Mouse (Mus musculus): ENCODE results near the gene Vmn1r125. TPM values are rescaled to one million over a fixed set of nuclear protein-coding genes. Genes with fewer than 3 reads are reported as not detected.

Vmn1r125 gene
- total RNA-seq (2023), result not detected

GRCm38 (mm10) chr7:21271879-21272278 is at the start of gene Vmn1r125:
Vmn1r125 (plus strand) TSS chr7:21272179.

DNA sequence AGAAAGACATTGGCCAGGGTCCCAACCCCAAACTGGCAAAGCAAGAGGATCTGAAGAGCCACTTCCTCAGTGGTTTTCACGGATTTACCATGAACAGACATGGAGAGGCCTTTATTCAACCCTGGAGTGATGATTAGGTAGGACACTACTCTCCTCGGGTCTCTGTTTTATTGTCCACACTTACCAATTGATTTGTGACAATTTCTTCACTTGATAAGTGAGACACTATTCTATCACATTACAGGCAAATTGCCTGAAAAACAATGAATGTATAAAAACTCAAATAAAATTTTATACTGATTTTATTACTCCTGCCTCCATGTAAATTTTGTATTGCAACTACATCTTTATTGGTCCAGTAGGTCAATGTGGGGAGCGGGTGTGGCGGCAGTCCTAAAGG is 11.5 kb upstream of the Vmn1r125 start, which contains the start of gene Vmn1r124:
Gene Vmn1r124, minus strand, starts transcription at position 101 of the 400 bp plus-strand sequence.

DNA sequence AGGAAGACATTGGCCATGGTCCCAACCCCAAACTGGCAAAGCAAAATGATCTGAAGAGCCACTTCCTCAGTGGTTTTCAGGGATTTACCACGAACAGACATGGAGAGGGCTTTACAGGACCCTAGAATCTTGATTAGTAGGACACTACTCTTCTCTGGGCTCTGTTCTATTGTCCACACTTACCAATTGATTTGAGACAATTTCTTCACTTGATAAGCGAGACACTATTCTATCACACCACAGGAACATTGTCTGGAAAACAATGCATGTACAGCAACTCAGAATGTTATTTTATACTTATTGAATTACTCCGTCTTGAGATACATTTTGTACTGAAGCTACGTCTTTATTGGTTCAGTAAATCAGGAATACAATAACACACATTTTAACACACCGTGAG is 29.4 kb downstream of the Vmn1r125 start, which contains the start of gene Vmn1r126:
Gene Vmn1r126, minus strand, starts transcription at position 101 of the 400 bp plus-strand sequence.

DNA sequence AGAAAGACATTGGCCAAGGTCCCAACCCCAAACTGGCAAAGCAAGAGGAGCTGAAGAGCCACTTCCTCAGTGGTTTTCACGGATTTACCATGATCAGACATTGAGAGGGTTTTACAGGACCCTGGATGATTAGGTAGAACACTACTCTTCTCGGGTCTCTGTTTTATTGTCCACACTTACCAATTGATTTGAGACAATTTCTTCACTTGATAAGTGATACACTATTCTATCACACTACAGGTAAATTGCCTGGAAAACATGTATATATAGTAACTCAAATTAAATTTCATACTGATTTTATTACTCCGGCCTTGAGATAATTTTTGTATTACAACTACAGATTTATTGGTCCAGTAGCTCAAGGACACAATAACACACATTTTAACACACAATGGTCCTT is 47.8 kb downstream of the Vmn1r125 start, which contains the start of gene Vmn1r127:
Gene Vmn1r127, minus strand, starts transcription at position 101 of the 400 bp plus-strand sequence.

Other genes starting within 250 kb of the Vmn1r125 start
- gene Vmn1r120, start 218.4 kb upstream of the Vmn1r125 start, total RNA-seq (2023), result not detected
- gene Vmn1r121, start 173.7 kb upstream of the Vmn1r125 start, total RNA-seq (2023), result not detected
- not detected for gene Vmn1r122, start 138.1 kb upstream of the Vmn1r125 start, total RNA-seq (2023)
- not detected for gene Vmn1r123, start 110.0 kb upstream of the Vmn1r125 start, total RNA-seq (2023)
- not detected for gene Gm5157, start 81.8 kb upstream of the Vmn1r125 start, total RNA-seq (2023)
- gene Vmn1r124, start 11.6 kb upstream of the Vmn1r125 start, total RNA-seq (2023), result not detected
- not detected for gene Vmn1r126, start 29.3 kb downstream of the Vmn1r125 start, total RNA-seq (2023)
- not detected for gene Vmn1r127, start 47.7 kb downstream of the Vmn1r125 start, total RNA-seq (2023)
- not detected for gene Vmn1r128, start 77.2 kb downstream of the Vmn1r125 start, total RNA-seq (2023)
- not detected for gene Vmn1r129, start 89.1 kb downstream of the Vmn1r125 start, total RNA-seq (2023)
- gene Gm6882, start 160.6 kb downstream of the Vmn1r125 start, total RNA-seq (2023), result not detected
- gene Vmn1r130, start 239.6 kb downstream of the Vmn1r125 start, total RNA-seq (2023), result not detected